Mouse (Mus musculus): Measurements from ENCODE around the gene Ap1g1.
"Not testable (repeated sequence)": the region's sequence is repeated elsewhere in the genome, so short reads cannot be mapped to it uniquely, and the experiment has no call there.

Ap1g1 gene

GRCm38 (mm10) chr8:109778280-109778977 lies at the start of gene Ap1g1:
TSS of gene Ap1g1 (plus strand) at chr8:109778554.
- peak; percentile 98 for DNase-seq

GRCm38 (mm10) chr8:109731012-109731411 lies 47.3 kb upstream of the Ap1g1 start:
- DNase-seq, result no peak

- DNase-seq, result no peak
Observed at GRCm38 (mm10) chr8:109734018-109734417, 44.3 kb upstream of the Ap1g1 start.

- DNase-seq, result no peak
Observed at GRCm38 (mm10) chr8:109736819-109737218, 41.5 kb upstream of the Ap1g1 start.

- peak; percentile 80 for DNase-seq
Observed at GRCm38 (mm10) chr8:109737237-109738048, 40.9 kb upstream of the Ap1g1 start, which contains the start of gene Atxn1l. TSS of gene Atxn1l (minus strand) at chr8:109737739.

- DNase-seq, result no peak
Observed at GRCm38 (mm10) chr8:109738049-109738380, 40.3 kb upstream of the Ap1g1 start.

GRCm38 (mm10) chr8:109747468-109748199 lies 30.7 kb upstream of the Ap1g1 start:
- no peak for DNase-seq

- no peak for DNase-seq
Observed at GRCm38 (mm10) chr8:109750274-109750673, 28.1 kb upstream of the Ap1g1 start.

GRCm38 (mm10) chr8:109750699-109751098 lies 27.7 kb upstream of the Ap1g1 start:
- DNase-seq, result no peak

DNA sequence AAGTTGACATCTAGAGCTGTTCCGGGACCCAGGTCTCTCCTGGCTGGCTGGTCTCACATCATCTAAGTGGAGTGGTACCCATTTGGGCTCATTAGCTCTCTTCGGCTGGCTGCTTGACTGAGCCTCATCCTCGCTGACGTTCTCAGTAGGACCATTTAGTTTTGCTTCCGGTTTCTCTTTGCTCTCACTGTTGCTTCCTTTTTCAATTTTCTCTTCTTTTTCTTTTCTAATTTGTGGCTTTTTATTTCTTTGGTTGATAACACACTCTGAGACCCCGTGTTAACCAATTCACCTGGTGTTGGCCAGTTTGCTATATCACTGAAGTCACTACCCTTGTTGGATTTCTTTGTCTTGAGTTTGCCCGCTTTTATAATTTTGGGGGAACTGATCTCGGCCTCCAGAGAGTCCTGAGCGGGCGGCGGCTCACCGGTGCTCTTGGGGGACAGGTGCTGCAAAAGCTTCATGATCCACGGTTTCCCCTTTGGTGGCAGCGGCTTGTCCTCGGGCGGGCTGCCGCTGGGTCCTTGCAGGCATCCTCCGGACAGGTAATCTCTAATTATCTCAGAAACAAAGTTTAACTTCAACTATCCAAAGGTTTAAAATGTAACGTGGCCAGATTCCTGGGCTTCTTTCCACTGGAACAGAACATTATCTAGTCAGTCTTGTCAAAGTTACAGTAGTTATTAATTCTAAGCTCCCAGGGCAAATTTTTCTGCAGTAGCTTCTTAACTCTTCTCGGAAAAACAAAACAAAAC lies 26.4 kb upstream of the Ap1g1 start:
- no peak for DNase-seq

- no peak for DNase-seq
Observed at GRCm38 (mm10) chr8:109754696-109755095, 23.7 kb upstream of the Ap1g1 start.

- not testable (repeated sequence) for DNase-seq
Observed at GRCm38 (mm10) chr8:109755554-109755953, 22.8 kb upstream of the Ap1g1 start.

DNA sequence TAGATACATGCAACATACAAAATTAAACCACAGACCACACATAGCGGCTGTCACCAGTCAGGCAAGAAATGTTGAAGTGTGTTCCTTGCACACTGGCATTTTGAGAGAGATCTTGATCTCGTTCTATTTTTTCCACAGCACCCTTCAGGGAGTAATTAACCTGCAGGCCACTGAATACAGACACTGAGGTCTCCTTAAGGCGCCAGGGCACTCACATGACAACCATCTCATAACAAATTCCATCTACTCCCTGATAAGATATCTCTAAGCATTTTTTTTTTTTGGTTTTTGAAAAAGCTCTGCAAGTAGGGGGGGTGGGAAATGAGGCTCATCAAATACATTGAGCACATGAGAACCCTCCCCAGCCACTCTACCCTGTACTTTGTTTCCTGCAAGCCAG lies 21.5 kb upstream of the Ap1g1 start:
- DNase-seq, result no peak

- DNase-seq, result no peak
Observed at GRCm38 (mm10) chr8:109759426-109759825, 18.9 kb upstream of the Ap1g1 start.

- DNase-seq, result no peak
Observed at GRCm38 (mm10) chr8:109760221-109760620, 18.1 kb upstream of the Ap1g1 start.

DNA sequence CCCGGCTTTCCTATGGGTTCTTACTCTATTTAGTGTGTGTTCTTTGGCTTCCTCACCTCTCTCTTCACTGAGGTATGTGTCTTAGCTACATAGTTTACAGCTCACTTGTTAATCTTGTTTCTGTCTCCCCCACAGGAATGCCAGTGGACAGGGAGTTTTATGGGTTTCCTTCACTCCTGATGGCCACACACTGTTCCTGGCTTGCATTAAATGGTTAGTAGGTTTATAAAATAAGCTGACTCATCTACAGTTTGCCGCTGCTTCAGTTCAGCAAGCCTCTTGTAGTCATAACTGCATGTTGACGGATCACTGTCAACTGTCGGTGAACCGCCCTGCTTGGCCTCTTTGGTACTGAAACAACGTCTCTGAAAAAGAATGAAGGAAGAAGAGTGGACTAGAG lies 14.3 kb upstream of the Ap1g1 start:
- DNase-seq, result no peak

GRCm38 (mm10) chr8:109766081-109766480 lies 12.3 kb upstream of the Ap1g1 start:
- DNase-seq, result no peak

DNA sequence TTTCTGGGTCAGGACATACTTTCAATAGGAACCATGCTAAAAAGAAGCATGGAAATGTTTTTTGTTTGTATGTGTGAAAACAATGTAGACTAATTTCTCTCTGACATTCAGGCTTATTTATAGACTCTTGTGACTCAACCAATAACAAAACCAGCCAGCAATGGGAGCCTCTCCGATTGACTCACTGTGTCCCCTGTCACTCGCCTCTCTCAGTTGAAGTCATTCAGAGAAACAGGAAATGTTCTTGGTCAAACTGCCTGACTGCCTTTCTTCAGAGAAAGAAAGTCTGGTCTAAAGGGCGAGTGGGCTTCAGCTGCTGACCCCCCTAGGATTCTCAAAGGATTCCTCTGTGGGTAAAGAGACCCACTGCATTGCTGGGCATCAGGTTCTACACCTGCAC lies 5.2 kb upstream of the Ap1g1 start:
- DNase-seq, result no peak

- DNase-seq, result no peak
Observed at GRCm38 (mm10) chr8:109777851-109778250, 503 bp upstream of the Ap1g1 start.

- DNase-seq, result peak; percentile 48
Observed at GRCm38 (mm10) chr8:109778993-109779421, 653 bp downstream of the Ap1g1 start.

DNA sequence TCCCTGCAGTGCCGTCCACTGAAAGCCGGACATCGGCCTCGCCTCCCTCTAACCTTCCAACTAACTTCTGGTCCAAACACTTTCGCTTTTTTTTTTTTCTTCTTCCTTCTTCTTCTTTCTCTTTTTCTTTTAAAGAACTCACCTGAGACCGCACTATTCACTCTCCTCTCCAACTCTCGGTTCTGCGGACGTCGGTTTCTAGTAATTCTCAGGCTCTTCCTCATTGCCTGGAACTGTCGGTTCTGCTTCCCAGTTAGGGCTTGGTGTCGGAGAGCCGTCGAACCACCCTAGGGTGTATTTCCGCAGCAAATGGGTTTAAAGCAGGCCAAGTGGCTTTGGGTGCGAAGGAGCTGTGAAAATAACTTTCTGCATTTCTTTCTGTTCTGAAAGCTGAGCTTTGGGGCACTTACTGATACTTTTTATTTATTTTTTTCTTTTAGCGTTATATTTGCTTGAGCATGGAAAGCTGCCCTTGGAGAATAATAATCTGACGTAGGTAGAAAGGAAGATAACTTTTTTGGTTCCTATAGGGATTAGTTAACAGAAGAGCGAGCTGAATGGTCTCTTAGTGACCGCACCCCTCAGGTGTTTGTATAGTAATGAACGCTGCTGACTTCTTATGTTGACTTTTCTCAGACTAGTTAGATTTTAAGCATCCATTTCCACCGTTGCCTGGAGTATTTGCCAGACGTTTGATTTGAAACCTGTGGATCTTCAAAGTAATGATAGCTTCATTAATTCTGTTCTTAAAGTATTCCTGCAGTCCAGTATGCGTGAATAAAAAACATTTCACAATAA lies 1.3 kb downstream of the Ap1g1 start:
- peak; percentile 19 for DNase-seq

- no peak for DNase-seq
Observed at GRCm38 (mm10) chr8:109780548-109780947, 2.2 kb downstream of the Ap1g1 start.
